Mouse (Mus musculus): ENCODE measurements around the gene Prlh.
A peak's percentile ranks its signal among the peaks of the same experiment; 100 is the strongest.

Prlh gene

DNA sequence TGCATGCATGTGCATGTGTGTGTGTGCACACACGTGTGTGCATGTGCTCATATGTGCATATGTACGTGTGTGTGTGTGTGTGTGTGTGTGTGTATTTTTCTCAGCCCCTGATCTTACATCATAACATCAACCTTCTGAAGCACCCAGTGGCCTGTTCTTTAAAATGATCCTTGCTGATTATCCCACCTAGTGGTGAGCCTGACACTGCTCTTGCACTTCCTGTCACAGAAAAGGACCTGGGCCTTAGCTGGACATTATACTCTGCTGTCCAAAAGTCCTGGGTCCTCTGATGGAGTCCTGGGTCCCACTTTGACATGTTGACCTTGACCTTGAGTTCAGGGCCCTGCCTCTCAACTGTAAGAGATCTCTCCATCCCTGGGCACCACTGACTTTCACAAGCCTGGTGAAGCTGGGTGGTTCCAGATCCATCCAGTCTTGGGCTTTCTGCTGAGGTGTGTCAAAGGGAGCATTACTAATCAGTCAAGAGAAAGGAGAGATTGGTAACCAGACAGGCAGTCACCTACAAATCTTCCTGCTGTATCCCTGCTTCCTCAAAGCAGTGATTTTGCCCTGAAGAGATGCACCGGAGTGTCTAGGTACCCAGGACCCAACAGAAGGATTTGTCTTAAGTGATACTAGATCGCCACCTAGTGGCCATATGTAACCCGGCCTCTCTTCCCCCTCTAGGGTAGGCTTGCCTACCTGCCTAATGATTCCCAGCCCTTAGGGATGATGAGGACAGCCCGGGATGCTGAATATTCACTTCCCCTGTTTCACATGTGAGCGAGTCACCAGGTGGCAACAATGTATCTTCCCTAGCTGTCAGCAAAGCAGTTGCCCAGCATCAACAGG, 3.6 kb downstream of the Prlh start:
- peak; percentile 66 for DNase-seq (ENCODE audit: low spot score)

DNA sequence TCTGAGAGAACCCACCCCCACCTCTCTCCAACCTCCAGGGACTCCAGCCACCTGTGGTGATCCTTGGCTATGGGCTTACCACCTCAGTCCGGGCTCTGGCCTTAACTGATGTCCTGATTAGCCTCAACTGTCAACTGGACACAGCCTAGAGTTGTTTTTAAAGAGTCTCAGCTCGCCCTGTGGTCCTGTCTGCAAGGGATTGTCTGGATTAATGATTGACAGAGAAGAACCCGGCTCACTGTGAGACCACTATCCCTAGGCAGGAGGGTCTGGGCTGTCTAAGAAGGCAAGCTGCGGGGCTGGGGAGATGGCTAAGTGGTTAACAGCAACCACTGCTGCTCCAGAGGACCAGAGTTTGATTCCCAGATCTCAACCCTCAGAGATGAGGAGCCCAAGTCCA, 9.6 kb downstream of the Prlh start:
- no peak for DNase-seq (ENCODE audit: low spot score)

DNA sequence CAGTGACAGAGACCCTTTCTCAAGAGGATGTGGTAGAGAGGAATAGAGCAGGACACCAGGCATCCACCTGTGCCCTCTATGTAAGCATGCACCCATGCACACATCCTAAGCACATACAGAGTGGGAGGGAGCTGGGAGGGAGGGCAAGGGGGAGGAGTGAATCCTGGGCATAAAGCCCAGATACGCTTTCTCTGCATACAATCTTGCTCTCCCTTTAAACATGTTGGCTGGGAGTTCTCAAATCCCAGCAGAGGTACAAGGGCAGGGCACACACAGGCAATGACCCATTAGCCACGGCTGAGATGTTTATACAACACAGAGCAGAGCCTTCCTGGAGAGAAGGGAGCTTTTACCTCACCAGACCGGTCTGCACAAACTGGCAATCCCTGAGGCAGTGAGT, 10.1 kb downstream of the Prlh start:
- no peak for DNase-seq (ENCODE audit: low spot score)

DNA sequence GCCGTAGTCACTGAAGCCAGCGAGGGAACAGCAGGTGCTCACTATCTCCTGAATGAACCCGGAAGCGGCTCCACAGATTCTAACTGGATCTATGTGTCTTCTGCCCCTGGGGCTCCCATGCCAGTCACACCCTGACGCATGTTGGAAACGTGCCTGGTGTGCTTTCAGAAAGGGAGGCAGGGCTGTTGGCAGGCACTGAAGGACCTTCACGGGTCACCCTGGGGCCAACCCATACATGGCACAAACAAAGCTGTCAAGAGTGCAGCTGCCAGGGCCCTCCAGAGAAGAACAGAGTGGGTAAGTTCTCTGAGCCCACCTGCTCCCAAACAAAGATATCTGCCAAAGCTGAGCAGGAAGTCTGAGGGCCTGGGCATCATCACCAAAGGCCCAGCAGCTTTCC, 14.7 kb downstream of the Prlh start:
- DNase-seq (ENCODE audit: low spot score) = peak; percentile 52

DNA sequence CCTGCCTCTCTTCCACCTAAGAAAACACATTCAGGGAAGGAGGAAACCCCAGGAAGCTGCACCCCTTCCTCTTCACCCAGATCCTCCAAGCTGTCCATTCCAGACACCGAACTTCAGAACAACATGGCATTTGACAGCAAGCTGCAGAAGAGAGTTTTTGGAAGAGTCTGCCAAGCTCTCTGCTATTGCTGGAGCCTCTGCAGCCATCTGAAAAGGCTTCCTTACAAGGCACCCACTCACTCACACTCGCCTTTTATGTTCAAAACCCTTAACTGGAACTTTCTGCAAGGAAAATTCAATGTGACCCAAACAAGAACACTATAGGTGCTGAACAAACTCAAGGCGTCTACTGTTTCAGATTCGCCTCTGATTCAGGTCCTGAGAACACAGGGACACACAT, 15.7 kb downstream of the Prlh start:
- no peak for DNase-seq (ENCODE audit: low spot score)

DNA sequence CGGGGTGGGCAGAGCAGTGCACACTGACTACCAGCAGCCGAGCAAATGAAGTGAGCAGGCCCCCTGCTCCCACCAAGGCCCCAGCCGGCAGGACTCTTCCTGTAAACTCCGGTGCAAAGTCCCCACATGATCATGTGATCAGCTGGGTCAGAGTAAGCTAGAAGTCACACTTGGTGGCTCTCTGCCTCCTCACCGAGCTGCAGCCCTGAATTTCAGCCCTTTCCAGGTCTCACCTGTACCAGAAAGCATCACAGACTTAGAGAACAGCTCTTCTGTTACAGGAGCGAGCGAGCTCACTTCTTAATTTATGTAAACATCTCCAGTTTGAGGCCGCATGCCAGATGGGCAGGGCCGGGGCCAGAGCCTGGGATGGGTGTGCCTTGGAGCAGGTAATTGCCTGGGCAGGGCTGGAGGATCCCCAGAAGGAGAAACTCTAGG, 16.5 kb downstream of the Prlh start, which contains the start of gene Rab17:
Gene Rab17 (minus strand): TSS at position 315 of the 438 bp plus-strand sequence.
- no peak for DNase-seq (ENCODE audit: low spot score)

DNA sequence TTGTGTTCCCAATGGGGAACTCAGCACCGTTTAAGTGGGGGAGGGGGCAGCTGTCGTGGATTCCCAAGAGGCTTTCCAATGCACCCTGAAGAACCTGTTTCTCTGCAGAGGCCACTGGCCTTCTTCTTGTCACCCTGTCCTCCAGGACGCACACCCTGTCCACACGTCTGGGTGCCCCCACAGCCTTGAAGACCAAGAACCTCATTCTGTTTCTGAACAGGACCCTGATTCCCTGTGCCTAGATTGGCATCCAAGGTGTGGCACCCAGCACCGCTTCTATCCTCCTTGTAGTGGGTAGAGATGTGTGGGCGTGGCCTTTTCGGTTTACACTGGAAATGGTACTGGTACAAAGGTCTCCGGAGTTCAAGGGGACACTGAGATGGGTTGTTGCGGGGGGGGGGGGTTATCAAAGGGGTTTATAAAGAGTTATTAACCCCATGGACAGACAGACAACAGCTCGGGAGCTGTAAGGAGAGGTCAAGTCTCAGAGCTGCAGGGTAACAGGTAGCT, 17.0 kb downstream of the Prlh start:
- no peak for DNase-seq (ENCODE audit: low spot score)

DNA sequence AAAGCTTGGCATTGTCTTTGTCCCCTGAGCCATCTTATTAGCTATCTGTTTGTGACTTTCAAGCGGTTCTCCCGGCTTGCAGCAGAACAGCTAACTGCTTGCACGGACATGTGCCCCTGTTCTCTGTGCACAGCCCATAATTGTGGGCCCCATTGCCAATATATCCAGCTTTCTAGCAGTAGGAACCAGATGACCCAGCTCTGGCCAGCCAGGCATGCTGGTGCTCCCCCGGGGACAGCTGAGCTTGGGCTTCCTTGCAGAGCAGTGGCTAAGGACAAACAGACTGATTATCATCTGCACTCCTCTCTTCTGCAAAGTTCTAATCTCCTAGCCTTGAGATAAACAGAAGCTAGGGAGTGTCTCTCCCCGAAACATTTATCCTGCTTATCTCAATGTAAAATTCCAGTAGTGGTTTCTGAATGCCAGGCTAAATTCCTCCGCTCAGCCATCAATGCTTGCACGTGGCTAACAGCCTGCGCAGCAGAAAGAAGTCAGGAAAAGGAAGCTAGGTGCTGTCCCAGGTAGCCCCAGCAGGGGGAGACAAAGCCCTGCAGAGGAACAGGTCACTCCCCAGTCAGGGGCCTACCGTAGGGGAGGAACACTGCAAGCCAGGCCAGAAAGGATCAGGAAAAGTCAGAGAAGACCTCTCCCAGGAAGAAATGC, 20.1 kb downstream of the Prlh start:
- peak; percentile 81 for DNase-seq (ENCODE audit: low spot score)

DNA sequence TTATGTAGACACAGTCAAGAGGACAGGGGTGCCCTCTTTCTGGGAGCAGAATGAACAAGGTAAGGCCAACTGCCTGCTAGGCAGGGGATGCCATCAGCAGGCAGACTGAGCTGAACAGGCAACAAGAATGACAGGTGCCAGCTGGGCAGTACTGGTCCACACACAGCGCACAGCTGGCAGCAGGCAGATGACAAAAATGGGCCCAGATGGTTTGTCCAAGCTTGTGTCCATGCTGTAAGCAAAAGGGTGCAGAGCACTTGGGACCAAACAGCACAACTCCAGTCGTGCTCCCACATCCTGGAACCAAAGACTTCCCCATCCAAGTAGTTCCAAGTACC, 20.6 kb downstream of the Prlh start:
- no peak for DNase-seq (ENCODE audit: low spot score)

DNA sequence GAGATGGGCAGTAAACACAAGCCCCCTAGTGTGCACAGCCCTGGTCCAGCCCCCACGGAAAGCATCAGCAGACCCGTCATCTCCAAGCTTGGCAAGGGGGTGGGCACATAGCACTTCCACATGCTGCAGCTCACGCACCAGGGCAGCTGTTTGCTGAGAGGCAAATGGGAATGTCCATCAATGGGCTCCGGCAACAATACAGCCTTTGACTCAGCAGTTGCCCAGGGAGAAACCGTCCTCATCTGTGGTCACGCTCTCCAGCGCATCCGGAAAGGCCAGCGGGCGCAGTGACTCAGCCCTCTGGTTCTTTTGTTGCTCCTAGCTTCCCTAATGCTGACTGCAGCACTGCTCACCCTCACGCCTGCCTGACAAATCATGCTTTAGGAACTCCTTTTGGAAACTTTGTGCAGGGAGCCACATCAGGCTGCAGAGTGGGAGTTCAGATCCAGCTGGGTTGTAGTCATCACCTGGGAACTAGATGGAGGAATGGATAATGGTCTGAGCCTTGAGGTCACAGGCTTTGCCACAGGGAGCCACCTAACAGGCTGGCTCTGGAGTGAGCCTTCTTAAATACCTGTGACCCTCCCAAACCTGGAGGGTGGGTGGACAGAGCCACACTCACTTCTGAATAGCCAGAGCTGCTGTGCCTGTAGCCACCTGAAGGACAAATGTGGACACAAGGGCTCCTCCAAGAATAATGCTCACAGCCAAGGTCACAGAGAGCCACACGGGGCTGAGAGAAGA, 22.2 kb downstream of the Prlh start:
- no peak for DNase-seq (ENCODE audit: low spot score)

DNA sequence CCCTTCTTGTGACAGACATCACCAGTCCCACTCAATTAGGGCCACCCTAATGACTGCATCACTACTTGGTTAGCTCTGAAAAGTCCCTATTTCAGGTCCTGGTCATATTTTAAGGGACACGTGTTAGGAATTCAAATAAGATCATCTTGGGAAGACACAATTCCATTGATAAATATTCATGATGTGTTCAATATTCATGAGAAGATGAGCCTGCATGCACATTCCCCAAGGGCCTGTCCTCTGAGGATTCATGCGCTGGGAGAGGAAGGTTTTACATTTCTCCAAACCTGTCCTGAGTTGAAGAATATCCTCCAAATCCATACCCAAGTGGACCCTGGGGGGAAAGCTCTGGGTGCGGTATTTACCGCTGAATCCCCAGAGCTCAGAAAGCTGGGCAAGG, 23.1 kb downstream of the Prlh start:
- no peak for DNase-seq (ENCODE audit: low spot score)

DNA sequence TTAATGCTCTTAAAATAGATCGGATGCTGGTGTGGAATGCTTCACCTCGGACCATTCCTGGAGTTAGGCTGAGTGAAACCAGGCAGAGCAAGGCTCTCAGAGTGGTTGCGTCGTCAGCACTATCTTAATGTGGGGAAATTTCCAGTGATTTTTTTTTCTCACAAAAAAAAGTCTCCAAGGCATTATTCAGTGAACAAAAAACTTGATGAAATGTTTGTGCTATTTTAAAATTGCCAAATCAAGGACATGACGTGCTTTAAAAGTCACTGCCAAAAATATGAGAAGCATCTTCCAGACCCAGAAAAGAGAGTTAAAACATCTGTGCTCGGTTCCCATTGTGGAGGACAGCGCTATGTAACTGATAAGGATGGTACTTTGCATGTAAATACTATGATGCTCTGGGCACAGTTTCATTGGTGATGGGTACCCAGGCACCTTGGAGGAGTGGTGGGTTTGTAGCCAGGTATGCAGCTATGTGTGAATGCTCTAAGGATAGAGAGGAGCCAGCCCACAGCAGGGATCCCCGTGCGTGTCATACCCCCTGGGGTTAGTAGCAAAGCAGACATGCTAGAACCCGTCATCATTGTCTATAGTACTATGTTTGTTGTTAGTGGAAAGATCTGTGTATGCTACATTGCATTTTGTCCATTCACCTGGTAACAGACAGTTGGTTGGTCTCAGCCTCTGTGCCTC, 27.9 kb downstream of the Prlh start:
- DNase-seq (ENCODE audit: low spot score) = no peak

DNA sequence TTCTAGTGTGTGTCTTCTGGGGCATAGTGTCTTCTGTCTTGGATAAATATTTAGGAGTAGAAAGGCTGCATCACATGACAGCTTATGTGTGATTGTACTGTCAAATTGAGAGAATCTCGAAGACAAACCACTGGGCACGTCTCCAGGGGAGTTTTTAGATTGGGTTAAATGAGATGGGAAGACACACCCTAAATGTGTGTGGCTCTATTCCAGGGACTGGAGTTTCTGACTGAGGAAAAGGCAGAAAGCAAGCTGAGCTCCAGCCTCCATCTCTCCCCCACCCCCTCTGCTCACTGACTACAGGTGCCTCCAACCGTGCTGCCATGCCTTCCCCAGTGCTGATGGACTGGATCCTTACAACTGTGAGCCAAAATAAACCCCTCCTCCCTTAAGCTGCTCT, 28.4 kb downstream of the Prlh start:
- no peak for DNase-seq (ENCODE audit: low spot score)

DNA sequence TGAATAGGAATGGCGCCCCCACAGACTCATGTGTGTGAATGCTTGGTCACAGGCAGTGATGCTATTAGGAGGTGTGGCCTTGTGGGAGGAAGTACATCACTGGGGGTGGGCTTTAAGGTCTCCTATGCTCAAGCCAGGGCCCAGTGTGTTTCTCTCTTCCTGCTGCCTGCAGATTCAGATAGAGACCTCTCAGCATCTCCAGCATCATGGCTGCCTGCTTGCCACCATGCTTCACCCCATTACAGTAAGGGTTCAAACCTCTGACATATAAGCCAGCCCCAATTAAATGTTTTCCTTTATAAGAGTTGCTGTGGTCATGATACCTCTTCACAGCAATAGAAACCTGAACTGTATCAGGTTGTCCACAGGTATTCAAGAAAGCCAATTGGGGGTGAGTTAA, 43.0 kb downstream of the Prlh start:
- DNase-seq (ENCODE audit: low spot score) = no peak

DNA sequence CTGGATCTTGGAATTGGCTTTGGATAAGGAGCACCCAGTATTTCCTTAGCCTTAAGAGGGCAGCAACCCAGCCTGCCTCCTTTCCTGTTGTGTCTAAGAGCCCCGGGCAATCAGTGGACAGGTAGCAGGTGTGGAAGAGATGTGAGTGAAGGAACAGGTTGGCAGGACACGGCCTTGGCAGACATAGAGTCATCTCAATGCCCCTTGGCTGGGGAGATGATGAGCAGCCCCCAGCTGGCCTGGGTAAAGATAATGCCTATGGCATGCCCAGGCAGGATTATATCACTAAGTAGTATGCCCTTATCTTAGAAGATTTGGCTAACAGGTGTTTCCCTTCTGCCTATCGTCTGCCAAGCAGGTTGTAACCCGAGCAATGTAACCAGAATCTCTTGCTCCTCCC, 44.2 kb downstream of the Prlh start:
- DNase-seq (ENCODE audit: low spot score) = no peak

DNA sequence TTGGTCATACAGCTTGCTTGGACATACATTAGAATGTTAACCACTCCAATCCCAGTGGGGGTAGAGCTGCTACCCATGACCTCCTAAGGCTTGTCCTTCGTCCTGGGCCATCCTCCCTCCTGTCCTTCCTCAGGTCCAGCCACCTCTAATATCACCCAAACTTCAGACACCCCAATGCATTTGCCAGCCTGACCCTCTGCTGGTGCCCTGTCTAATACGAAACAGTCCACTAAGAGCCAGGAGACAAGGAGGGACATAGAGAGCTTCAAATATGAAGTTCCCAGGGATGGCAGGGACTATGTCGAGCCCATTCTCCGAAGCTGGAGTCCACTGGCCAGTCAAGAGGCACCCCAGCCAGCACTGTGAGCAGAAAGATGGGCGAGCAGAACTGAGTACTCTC, 44.7 kb downstream of the Prlh start:
- no peak for DNase-seq (ENCODE audit: low spot score)

DNA sequence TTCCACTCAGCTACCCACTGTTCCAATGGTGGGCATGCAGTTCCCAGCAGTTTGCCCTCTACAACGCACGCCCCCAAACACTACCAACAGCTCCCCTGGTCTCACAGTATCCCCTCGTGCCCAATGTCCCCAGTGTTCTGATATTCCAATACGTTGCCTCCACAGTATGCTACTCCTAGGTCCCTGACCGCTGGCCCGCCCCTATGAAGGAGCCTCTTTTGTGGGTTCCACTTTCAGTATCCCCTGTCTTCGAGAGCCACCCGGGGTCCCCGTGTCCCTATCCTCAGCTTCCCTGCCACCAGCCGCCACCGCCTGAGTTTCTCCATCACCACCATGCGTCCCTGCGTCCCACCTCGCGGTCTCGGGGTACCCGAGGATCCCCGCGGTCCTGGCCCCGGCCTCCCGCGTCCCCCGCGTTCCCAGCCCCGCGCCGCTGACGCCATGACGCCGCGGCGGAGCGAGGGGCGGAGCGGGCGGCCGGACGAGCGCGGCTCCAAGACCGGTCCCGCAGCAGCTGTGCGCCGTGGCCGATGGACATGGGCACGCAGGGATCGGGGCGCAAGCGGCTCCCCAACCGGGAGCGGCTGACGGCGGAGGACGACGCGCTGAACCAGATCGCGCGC, 45.5 kb downstream of the Prlh start, which contains the start of gene Lrrfip1:
Gene Lrrfip1 (plus strand): TSS at position 470 of the 623 bp plus-strand sequence.
- no peak for DNase-seq (ENCODE audit: low spot score)

DNA sequence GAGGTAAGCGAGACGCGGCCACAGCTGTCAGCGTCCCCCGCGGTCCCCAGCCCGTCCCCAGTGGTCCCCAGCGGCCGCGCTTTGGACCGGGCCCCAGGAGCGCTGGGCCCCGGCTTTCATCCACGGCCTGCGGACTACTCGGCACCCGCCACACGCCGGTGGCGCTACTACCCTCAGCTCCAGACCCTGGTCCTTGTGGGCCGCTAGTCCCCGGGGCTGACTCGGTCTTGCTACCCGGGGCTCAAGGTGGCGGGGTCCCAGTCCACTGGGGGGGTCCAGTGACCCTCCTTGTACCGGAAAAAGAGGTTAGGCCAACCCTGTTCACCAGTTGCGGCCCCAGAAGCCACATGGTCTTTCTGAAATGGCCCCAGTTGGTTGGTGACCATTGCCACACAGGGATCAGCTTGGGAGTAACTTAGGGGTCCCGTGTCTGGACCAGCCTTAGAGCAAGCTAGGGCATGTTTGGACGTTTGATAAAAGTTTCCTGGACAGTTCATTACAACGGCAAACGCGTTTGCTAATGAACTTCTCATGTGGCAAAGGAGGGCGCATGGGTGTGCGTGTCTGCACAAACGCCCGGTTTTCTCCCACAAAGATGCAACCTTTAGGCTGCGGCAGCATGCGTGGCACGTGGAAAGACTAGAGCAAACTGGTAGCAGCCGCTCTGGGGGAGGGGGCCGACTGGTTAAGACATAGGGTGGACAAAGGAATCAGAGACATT, 46.1 kb downstream of the Prlh start:
- DNase-seq (ENCODE audit: low spot score) = no peak

DNA sequence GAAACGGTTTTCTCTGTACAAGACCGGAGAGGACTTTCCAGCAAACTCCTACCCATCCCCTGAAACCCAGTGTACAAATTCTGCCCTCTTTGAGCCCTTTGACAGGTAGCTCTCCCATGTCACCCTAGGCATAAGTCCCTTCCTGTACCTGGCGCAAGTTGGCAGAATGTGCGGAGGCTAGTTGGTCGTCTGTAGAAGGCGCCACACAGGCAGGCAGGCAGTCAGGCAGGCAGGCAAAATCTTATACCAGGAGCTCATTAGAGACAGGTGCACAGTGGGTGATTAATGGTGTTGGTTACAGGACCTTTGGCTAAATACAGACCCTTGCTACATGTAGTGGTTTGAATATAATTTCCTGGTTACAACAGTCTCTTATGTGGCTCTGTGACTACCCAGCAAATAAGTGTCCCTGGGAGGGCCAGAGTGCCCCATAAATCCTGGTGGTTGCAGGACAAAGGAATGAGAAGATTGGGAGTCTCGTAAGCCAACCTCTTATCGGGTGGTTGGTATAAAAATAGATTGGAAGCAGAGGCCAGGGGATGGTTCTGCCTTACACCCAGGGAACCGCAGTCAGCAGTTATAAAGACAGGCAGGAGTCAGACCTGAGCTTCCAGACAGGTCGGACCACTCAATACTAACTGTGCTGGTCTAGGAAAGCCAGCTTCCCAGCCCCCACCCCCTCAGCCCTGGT, 47.1 kb downstream of the Prlh start:
- DNase-seq (ENCODE audit: low spot score) = no peak

DNA sequence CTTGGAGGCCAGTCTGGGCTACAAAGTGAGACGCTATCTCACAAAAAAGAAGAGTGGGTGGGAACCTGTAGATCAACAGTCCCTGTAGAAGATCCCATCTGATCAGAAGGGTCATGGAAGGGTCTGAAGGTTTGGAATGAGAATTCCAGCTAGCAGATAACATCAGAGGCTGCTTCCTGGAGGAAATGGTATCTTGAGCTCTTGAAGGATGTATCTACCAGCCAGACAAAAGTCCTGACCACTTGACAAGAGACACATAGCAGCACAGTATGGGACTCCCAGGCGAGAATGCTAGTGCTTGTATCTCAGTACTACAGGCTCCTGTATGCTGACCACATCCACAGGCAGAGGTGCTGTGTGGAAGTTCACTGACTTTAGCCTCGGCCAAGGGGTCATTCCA, 48.2 kb downstream of the Prlh start:
- DNase-seq (ENCODE audit: low spot score) = no peak

All from testis, postnatal 14 days (tissue).